Mouse (Mus musculus) midbrain, embryonic 14.5 days (tissue): ENCODE results near the gene Tmem141. TPM values are rescaled to one million over a fixed set of nuclear protein-coding genes. Genes with fewer than 3 reads are reported as not detected.

ENCODE experiments used
- ATAC-seq: fragments of 200-750 bp; cut with Nextera tagmentation; 2 replicates; pipeline ENCODE4 v1.8.0; 2017; ENCODE audit warnings: moderate number of reproducible peaks, moderate library complexity; ENCODE audit not compliant: low FRiP score, low TSS enrichment
- DNase-seq: peaks from one replicate; pipeline ENCODE4 v3.0.0-alpha.2; 2015
- H3K27ac ChIP-seq: fragments of 300-500 bp; sonication (generic); replicated peaks from 2 replicates; pipeline ENCODE4 v1.5.1; 2014; ENCODE audit warnings: mild to moderate bottlenecking, low read depth, low read length, moderate library complexity
- H3K27me3 ChIP-seq: fragments of 300-500 bp; sonication (generic); 2 replicates; pipeline ENCODE4 v1.6.1; 2014; ENCODE audit warnings: low read length, control low read depth, mixed read lengths; ENCODE audit not compliant: control insufficient read depth, insufficient read depth
- H3K36me3 ChIP-seq: fragments of 300-500 bp; sonication (generic); 2 replicates; pipeline ENCODE4 v1.6.1; 2014; ENCODE audit warnings: low read length, control low read depth; ENCODE audit not compliant: control insufficient read depth, insufficient read depth
- H3K4me1 ChIP-seq: fragments of 300-500 bp; sonication (generic); 2 replicates; pipeline ENCODE4 v1.6.1; 2014; ENCODE audit warnings: mild to moderate bottlenecking, antibody characterized with exemption, low read length, control low read depth; ENCODE audit not compliant: control insufficient read depth, insufficient read depth
- H3K4me2 ChIP-seq: fragments of 300-500 bp; sonication (generic); 2 replicates; pipeline ENCODE4 v1.6.1; 2014; ENCODE audit warnings: mild to moderate bottlenecking, low read length, moderate library complexity
- H3K4me3 ChIP-seq: fragments of 300-500 bp; sonication (generic); replicated peaks from 2 replicates; pipeline ENCODE4 v1.5.1; 2014; ENCODE audit warnings: low read depth, low read length
- H3K9ac ChIP-seq: fragments of 300-500 bp; sonication (generic); replicated peaks from 2 replicates; pipeline ENCODE4 v1.6.1; 2014; ENCODE audit warnings: mild to moderate bottlenecking, low read length, moderate library complexity
- H3K9me3 ChIP-seq: fragments of 300-500 bp; sonication (generic); 2 replicates; pipeline ENCODE4 v1.6.1; 2016; ENCODE audit warnings: low read length, control low read depth, mixed read lengths; ENCODE audit not compliant: control insufficient read depth
- WGBS: fragments of 180-500 bp; shearing (Covaris S2); extraction: QIAGEN DNeasy Blood & Tissue Kit; methylation state at CpG from one replicate; pipeline ENCODE4 v1.1.7; 2014; 5-methylcytosine and 5-hydroxymethylcytosine counted together
- polyA plus RNA-seq: library from polyadenylated mRNA; unstranded; fragments of >200 nt; fragmentation: Nextera tagmentation; extraction: Ambion mirVana; gene quantifications from 2 replicates; pipeline ENCODE4 v1.2.1, GENCODE M21; 2014

Gene Tmem141
- polyA plus RNA-seq, 1 experiment from 2014 or later: 38.4 TPM

DNA sequence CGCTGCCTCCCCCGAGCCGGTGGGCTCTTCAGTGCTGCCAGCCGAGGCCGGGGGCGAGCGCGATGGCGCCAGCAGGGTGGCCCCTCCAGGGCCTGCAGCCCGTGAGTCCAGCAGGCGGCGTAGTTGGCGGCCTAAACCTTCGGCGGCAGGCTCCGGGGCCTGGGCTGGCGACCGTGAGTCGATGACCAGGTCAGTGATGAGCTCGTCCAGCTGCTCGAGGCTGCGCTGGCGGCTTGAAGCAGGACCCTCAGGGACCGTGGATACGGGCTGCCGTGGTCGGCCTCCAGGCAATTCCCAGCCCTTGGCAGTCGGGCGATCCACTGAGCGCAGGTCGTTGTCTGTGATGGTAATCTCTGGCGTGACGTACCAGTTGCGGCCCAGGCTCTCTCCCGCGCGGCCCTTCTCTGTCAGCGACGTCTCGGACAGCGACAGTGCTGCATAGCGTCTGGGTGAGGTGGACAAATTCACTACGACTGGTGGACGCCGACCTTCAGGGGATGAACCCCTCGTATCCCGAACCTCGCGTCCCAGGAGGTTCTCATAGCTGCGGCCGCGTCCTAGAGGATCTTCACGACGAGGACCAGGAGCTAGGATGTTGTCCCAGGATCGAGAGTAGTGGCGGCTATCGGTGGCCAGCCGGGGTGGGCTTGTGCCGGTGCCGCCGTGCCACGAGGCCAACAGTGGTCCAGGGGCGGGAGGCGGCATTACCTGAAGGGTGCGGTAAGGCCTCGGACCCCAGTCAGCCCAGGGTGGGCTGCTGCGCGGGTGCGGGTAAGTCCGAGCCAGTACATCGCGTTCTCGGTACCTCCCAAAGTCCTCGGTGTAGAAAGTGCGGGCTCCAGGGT, 43.6 kb downstream of the Tmem141 start:
- no peaks in the 10 kb centered on the region for H3K9me3 ChIP-seq
- no peak overlapping the region for H3K27ac ChIP-seq
- H3K27me3 ChIP-seq: peaks cover 52% of the 10 kb centered on the region
- peak overlapping the region; percentile 33 for H3K4me2 ChIP-seq
- H3K36me3 ChIP-seq: peaks cover 15% of the 10 kb centered on the region
- DNase-seq (no peak), ATAC-seq (no peak)
- H3K4me1 ChIP-seq: peaks cover 48% of the 10 kb centered on the region
- 5% methylated on average over 75 of the region's 75 CpGs for WGBS
- H3K9ac ChIP-seq: no peak overlapping the region
- peak overlapping the region; percentile 26 for H3K4me3 ChIP-seq

DNA sequence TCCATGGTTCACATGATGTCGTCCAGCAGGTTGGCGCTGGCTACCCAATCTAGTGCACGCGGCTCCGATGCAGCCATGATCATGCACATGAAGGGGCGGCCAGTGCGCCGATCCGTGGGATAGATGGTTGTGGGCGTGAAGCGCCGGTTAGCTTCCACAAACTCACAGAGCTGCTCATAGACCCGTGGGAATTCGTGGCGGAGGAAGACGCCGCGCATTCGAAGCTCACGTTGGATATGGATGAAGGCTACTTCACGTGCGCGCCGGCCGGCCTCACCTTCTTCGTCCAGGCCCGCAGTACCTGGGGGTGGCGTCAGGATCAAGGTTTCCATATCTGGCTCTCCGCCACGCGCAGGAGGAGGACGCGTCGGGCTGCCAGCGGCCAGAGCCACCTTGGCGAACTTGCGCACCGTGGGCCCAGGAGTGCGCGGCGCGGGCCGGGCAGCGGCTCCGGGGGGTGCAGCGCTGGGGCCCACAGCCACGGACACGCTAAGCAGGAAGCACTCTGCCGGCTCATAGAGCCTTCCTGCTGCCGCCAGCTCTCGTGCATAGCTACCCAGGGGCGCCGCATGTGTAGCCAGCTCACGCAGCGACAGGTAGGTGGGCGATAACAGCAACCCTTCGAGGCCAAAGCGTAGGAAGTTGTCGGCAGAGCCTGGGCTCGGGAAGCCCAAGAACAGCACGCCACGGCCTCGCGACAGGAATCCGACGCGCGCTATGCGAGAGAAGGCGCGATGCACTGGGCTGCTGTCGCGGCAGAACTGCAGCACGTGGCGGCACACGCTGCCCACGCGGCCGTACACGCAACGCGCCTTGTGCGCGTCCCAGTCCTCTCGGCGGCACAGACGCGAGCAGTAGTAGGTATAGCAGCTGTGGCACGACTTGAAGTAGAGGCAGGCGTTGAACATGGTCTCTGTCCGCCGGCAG, 44.6 kb downstream of the Tmem141 start:
- 15% methylated on average over 92 of the region's 92 CpGs for WGBS
- DNase-seq (no peak), ATAC-seq (no peak)
- no peak overlapping the region for H3K9ac ChIP-seq
- peak overlapping the region; percentile 33 for H3K4me2 ChIP-seq
- no peak overlapping the region for H3K27ac ChIP-seq
- no peaks in the 10 kb centered on the region for H3K9me3 ChIP-seq
- H3K4me3 ChIP-seq: peak overlapping the region; percentile 26
- H3K4me1 ChIP-seq: peaks cover 43% of the 10 kb centered on the region
- peaks cover 52% of the 10 kb centered on the region for H3K27me3 ChIP-seq
- H3K36me3 ChIP-seq: peaks cover 13% of the 10 kb centered on the region; the same call in 1 of the 2 replicates

DNA sequence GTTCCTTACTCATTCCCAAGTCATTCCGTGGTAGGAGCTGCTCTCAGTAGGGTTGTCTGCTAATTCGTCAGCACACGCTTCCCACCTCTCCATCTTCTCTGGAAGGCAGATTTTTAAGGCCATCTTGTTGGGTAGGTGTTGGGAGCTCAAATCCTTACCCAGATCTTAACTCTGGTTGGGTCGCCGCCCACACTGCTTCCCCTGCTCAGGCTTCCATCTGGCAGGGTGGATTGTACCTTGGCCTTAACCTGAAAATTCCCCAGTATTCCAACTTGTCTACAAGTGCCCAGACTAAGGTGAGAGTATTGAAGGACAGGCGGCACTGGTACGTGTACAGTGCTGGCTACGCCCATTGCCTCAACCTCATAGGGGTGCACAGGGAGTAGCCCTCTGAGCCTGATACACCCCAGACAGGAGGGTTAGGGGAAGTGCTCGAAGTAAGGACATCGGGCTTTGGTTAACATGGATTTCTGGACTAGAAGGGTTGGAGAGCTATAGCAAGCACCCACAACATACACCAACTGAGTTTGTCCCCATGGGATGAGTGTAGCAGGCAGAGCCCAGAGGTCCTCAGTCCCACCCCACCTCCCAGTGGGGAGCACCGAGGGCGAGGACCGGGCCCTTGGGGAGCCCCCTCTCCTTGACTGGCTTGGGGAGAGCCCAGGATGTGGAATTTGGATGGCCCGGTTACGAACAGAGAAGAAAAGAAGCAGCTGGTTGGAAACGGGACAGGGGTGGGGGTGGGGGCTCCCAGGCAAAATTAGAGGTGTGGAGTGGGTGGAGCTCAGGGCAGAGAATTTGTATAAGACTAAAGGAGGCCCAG, 45.6 kb downstream of the Tmem141 start:
- no peak overlapping the region for H3K4me3 ChIP-seq
- DNase-seq (no peak), ATAC-seq (no peak)
- WGBS: 68% methylated on average over 16 of the region's 16 CpGs
- no peak overlapping the region for H3K27ac ChIP-seq
- peaks cover 52% of the 10 kb centered on the region for H3K27me3 ChIP-seq
- H3K4me1 ChIP-seq: peaks cover 37% of the 10 kb centered on the region
- H3K9me3 ChIP-seq: no peaks in the 10 kb centered on the region
- peak overlapping the region; percentile 51; the same call in 1 of the 2 replicates for H3K9ac ChIP-seq
- H3K4me2 ChIP-seq: peak overlapping the region; percentile 93; the same call in 1 of the 2 replicates
- H3K36me3 ChIP-seq: peaks cover 17% of the 10 kb centered on the region; the same call in 1 of the 2 replicates

DNA sequence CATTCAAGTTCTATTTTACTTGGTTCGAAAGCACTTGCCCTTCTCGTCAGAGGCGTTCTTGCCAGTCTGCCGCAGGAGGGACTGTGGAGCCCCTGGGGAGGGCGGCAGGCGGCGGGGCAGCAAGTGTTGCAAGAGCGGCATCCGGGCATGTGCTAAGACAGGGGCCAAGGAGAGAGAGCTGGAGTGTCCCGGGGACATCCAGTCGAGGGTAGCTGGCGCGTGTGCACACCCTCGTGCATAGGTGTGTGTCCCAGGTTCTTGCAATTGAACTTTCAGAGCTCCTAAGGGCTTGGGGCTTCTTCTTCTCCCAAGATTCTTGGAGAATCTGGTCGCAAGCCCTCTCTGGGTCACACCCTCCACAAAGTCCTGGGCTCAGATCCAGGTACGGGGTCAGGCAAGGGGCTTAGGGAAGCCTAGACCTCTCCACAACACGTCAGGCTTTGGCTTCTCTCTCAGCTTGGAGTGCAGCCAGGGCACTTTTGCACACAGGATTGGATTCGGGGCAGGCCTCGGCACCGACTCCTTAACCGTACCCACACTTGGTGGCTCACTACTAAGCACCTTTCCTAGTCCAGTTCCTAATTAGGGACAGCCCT, 46.3 kb downstream of the Tmem141 start:
- 13% methylated on average over 21 of the region's 21 CpGs for WGBS
- H3K4me2 ChIP-seq: peak overlapping the region; percentile 93
- peak overlapping the region; percentile 51; the same call in 1 of the 2 replicates for H3K9ac ChIP-seq
- peak; percentile 60 for DNase-seq
- no peaks in the 10 kb centered on the region for H3K9me3 ChIP-seq
- peaks cover 31% of the 10 kb centered on the region for H3K4me1 ChIP-seq
- peak overlapping the region; percentile 89 for H3K27ac ChIP-seq
- peak overlapping the region; percentile 57 for H3K4me3 ChIP-seq
- peaks cover 47% of the 10 kb centered on the region for H3K27me3 ChIP-seq
- peaks cover 21% of the 10 kb centered on the region; the same call in 1 of the 2 replicates for H3K36me3 ChIP-seq
- ATAC-seq: no peak

DNA sequence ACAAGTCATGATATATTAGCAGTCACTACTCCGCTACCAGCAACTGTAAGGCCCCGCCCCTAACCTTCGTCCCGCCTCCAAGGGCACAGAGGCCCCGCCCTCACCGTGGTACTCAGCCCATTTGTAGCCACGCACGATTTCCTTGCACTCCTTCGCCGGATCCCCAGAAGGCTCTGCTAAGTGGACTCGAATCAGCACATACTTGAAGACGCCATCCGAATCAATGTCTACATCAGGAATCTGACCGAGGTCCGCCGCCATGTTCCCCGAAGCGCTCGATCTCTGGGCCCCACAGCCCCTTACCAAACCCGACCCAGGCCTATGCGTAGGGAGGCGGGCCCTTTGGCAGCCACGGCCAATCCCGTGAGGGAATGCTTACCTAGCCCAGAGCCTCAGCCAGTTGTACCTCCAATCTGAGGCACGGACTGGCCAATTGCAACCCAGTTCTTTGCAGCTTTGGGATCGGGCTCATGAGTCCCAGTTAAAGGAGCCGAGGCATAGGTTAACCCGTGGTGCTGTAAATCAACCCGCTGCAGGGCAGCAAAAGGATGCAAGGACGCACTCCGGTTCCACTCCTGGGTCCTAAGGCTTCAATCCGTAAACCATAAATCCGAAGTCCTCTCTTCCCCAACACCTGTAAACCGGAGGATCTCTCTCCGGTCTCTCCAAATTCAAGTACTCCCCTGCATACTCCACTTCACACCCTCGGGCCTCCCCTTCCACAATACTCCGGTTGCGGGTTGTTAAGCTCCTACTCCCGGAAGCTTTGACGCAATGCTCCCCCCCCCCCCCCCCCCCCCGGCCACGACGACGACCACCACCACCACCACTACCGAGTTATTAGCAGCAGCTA, 47.0 kb downstream of the Tmem141 start, which contains the start of the genes Mamdc4 and Phpt1:
Gene Mamdc4, minus strand, starts transcription at position 267 of the 853 bp plus-strand sequence.
Gene Phpt1, minus strand, starts transcription at position 646 of the 853 bp plus-strand sequence.
- peak; percentile 98 for DNase-seq
- peaks cover 26% of the 10 kb centered on the region for H3K36me3 ChIP-seq
- peak; percentile 98 for ATAC-seq
- peaks cover 39% of the 10 kb centered on the region for H3K27me3 ChIP-seq
- peak within 1 kb of the TSS; percentile 57 for H3K4me3 ChIP-seq
- peak within 1 kb of the TSS; percentile 93 for H3K4me2 ChIP-seq
- no peaks in the 10 kb centered on the region for H3K9me3 ChIP-seq
- WGBS: under 1% methylated on average over 45 of the region's 45 CpGs
- peaks cover 27% of the 10 kb centered on the region for H3K4me1 ChIP-seq
- H3K27ac ChIP-seq: peak within 1 kb of the TSS; percentile 89
- H3K9ac ChIP-seq: peak within 1 kb of the TSS; percentile 66

DNA sequence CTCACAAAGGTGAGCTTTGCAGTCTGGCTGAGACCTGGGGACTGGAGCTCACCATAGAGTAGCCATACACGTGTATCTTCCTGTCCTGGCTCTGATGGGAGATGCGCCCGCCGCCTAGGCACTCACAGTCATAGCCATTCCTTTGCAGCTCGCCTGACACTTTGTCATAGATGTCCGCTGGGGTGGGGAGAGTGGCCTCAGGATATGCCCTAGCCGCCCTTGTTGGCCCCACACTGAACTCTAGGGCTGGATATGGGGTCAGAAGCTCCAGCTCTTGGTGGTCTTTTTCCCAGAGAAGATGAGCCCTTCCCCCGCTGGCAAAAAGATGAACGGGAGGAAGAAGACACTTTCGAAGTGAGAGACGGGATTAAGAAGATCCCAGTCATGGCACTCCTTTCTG, 47.7 kb downstream of the Tmem141 start:
- Histone ChIP-seq H3K4me1 (peaks cover 26% of the 10 kb centered on the region), H3K9ac (peak overlapping the region; percentile 66), H3K4me3 (peak overlapping the region; percentile 57), H3K4me2 (peak overlapping the region; percentile 93), H3K27me3 (peaks cover 33% of the 10 kb centered on the region), H3K27ac (peak overlapping the region; percentile 89), H3K36me3 (peaks cover 33% of the 10 kb centered on the region), H3K9me3 (no peaks in the 10 kb centered on the region)
- DNase-seq: no peak
- no peak for ATAC-seq
- WGBS: 20% methylated on average over 11 of the region's 11 CpGs

DNA sequence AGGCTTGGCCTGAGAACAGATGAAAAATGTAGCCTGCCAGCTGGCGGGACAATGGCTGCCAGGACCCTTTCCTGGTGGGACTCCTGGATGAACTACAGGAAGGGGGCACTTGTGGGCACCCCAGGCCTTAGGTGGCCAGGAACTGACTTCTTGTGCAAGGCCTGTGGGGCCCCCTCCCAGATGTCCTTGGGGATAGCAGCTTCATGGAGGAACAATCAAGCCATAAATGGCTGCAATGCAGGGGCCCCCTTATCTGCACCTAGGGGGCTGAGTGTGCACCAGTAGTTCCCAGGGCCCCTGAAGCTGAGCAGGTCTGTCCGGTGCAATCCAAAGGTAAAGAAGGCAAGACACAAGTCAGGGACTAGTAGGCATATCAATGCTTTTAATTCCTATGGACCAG, 48.7 kb downstream of the Tmem141 start:
- Histone ChIP-seq H3K4me2 (peak overlapping the region; percentile 93; the same call in 1 of the 2 replicates), H3K36me3 (peaks cover 42% of the 10 kb centered on the region), H3K4me3 (no peak overlapping the region), H3K9ac (no peak overlapping the region), H3K27ac (no peak overlapping the region), H3K9me3 (no peaks in the 10 kb centered on the region), H3K27me3 (peaks cover 22% of the 10 kb centered on the region), H3K4me1 (peaks cover 26% of the 10 kb centered on the region)
- 94% methylated on average over 2 of the region's 2 CpGs for WGBS
- DNase-seq (no peak), ATAC-seq (no peak)
